Mouse (Mus musculus): ENCODE measurements around the gene Gm49361.
A peak's percentile ranks its signal among the peaks of the same experiment; 100 is the strongest.

The Gm49361 gene

DNA sequence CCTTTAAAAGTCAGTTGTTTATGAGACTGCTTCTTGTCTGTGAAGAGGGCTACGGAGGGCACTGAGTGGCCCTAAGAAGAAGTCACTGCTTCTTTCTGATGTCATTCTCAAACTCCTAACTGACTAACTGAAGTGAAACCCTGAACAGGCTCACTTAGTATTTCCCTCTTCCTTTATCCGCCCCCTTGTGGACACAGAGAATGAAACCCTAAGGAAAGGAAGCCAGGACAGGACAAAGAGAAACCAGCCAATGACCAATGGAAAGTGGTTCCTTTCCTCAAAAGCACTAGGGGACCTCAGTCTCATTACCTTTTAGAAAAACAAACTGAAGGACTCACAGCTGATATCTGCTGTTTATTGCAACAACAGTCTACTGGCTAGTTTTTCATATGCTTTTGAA, 126.4 kb downstream of the Gm49361 start:
- peak; percentile 23 for DNase-seq (ENCODE audit: low spot score)

GRCm38 (mm10) chr14:57617675-57618074, 128.2 kb downstream of the Gm49361 start:
- DNase-seq (ENCODE audit: low spot score), result no peak

- DNase-seq (ENCODE audit: low spot score), result no peak
These were observed 129.5 kb downstream of the Gm49361 start for GRCm38 (mm10) chr14:57616339-57616965.

DNA sequence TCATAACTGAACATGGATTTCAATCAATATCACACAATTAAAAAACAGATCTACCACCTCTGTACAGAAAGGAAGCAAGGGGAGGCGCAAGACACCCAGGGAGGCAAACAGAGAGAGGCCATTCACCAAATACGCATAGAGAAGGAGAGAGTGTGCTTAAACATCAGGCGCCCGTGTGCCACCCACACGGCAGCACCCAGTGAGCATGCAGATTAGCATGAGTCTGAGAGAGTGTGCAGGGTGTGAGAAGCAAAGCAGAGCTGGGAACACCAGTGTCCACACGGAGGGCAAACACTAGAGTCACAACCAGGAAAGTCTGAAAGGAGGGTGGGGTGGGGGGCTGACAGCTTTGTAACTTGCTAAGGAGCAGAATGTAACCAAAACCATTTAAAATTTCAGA, 130.1 kb downstream of the Gm49361 start:
- no peak for DNase-seq (ENCODE audit: low spot score)

GRCm38 (mm10) chr14:57611034-57611433, 134.9 kb downstream of the Gm49361 start:
- no peak for DNase-seq (ENCODE audit: low spot score)

DNA sequence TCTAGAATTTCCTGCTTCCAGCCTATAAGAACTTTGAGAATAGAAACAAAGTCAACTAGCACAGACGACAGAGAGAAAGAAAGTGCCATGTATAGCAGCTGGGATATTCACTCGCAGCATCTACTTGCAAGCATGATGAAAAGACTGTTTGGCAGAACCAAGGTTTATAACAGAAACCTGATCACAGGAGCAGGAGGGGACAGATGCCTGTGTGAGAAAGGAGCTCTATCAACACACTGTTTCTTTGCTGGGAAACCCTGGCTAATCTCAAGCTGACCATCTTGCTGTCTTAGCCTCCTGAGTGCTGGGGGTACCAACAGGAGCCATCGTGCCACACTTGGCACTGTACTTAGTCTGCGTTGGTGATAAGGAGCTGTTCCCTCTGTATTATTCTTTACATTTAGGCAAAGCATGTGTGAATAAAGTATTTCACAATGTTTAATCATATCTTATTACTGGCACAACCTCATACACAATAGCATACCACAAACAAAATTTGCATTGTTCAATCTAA, 136.0 kb downstream of the Gm49361 start:
- no peak for DNase-seq (ENCODE audit: low spot score)

DNA sequence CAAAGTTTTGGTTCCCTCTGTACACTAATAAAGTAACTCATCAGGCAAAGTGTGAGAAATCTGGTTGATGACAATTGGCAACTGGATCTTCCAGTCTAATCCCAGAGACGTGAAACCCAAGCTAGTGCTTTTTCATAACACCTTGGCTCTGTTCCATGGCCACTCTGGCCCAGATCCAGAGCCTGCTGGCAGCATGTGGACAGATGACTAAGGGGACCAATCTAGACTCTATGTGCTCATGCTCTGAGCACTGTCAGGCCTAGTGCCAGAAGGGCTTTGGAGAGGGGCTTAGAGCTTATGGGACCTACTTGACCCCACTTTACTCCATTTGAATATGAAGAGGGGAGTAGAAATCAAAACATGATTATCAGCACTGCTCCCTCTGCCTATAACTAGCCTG, 138.4 kb downstream of the Gm49361 start:
- peak; percentile 90 for DNase-seq (ENCODE audit: low spot score)

- no peak for DNase-seq (ENCODE audit: low spot score)
These were observed 139.1 kb downstream of the Gm49361 start for GRCm38 (mm10) chr14:57606663-57607365.

GRCm38 (mm10) chr14:57593279-57593678, 152.6 kb downstream of the Gm49361 start:
- no peak for DNase-seq (ENCODE audit: low spot score)

Measured in urinary bladder, postnatal 14 days (tissue).